Mouse (Mus musculus) MEL (cell line): ENCODE data around the gene B830017H08Rik. TPM values are rescaled to one million over a fixed set of nuclear protein-coding genes. Genes with fewer than 3 reads are reported as not detected.

Experiments used
- DNase-seq: peaks from one replicate; pipeline ENCODE4 v3.0.0; 2011; ENCODE audit warnings: low read depth, low spot score
- H3K27ac ChIP-seq: 2 replicates; pipeline ENCODE4 v1.5.1; 2012; ENCODE audit warnings: low read depth, mild to moderate bottlenecking, control low read depth, low read length, moderate library complexity; ENCODE audit not compliant: control insufficient read depth
- H3K27me3 ChIP-seq, 2 experiments: fragments of 150-350 bp in 1 of 2; sonication (generic) in 1 of 2; 2 replicates each; pipeline ENCODE4 v1.6.1; 2012; ENCODE audit warnings: low read length in 2 of 2, mild to moderate bottlenecking in 2 of 2, improper control_type of control experiment in 1 of 2, moderate library complexity in 1 of 2; ENCODE audit not compliant: insufficient read depth in 2 of 2, control insufficient read depth in 1 of 2
- H3K36me3 ChIP-seq, 2 experiments: 2 replicates each; pipeline ENCODE4 v1.6.1; 2012 to 2014; ENCODE audit warnings: low read length in 2 of 2, improper control_type of control experiment in 1 of 2, inconsistent platforms in 1 of 2, mild to moderate bottlenecking in 1 of 2; ENCODE audit not compliant: insufficient read depth in 2 of 2, control insufficient read depth in 1 of 2
- H3K4me1 ChIP-seq, 2 experiments: fragments of 150-350 bp in 1 of 2; sonication (generic) in 1 of 2; 2 replicates each; pipeline ENCODE4 v1.6.1; 2012; ENCODE audit warnings: low read length in 2 of 2, improper control_type of control experiment in 1 of 2, mild to moderate bottlenecking in 1 of 2; ENCODE audit not compliant: insufficient read depth in 2 of 2, control insufficient read depth in 1 of 2
- H3K4me3 ChIP-seq, 2 experiments: fragments of 150-350 bp in 1 of 2; sonication (generic) in 1 of 2; 2 replicates each; pipeline ENCODE4 v1.5.1; 2012; ENCODE audit warnings: low read depth in 2 of 2, low read length in 2 of 2, mild to moderate bottlenecking in 2 of 2, moderate library complexity in 2 of 2, control low read depth in 1 of 2, improper control_type of control experiment in 1 of 2; ENCODE audit not compliant: control insufficient read depth in 1 of 2, insufficient read depth in 1 of 2
- H3K79me2 ChIP-seq: 2 replicates; pipeline ENCODE4 v1.6.1; 2012; ENCODE audit warnings: mild to moderate bottlenecking, low read length, moderate library complexity; ENCODE audit not compliant: control insufficient read depth, poor library complexity, insufficient read depth
- H3K9ac ChIP-seq: 2 replicates; pipeline ENCODE4 v1.6.1; 2012; ENCODE audit warnings: low read depth, mild to moderate bottlenecking, control low read depth, low read length, moderate library complexity; ENCODE audit not compliant: control insufficient read depth, poor library complexity, severe bottlenecking
- H3K9me3 ChIP-seq: fragments of 150-350 bp; sonication (generic); replicated peaks from 2 replicates; pipeline ENCODE4 v1.6.1; 2012; ENCODE audit warnings: mild to moderate bottlenecking, low read length, improper control_type of control experiment, moderate library complexity; ENCODE audit not compliant: insufficient read depth
- BHLHE40 ChIP-seq: IDR thresholded peaks from 2 replicates; pipeline ENCODE4 v1.6.1; 2012; ENCODE audit warnings: low read depth, mild to moderate bottlenecking, inconsistent platforms, low read length, improper control_type of control experiment, borderline replicate concordance
- CHD1 ChIP-seq: IDR thresholded peaks from 2 replicates; pipeline ENCODE4 v1.6.1; 2012; ENCODE audit warnings: low read depth, mild to moderate bottlenecking, inconsistent platforms, low read length, improper control_type of control experiment
- CHD2 ChIP-seq: IDR thresholded peaks from 2 replicates; pipeline ENCODE4 v1.6.1; 2011; ENCODE audit warnings: low read length, improper control_type of control experiment
- CTCF ChIP-seq, 3 experiments: IDR thresholded peaks in 2 of 3; conservative IDR thresholded peaks in 1 of 3; 2 replicates each; pipeline ENCODE4 v1.5.1; 2011 to 2012; ENCODE audit warnings: low read length in 3 of 3, low read depth in 2 of 3, mild to moderate bottlenecking in 2 of 3, improper control_type of control experiment in 1 of 3, inconsistent platforms in 1 of 3, mixed read lengths in 1 of 3, moderate library complexity in 1 of 3; ENCODE audit not compliant: control insufficient read depth in 1 of 3, insufficient read depth in 1 of 3, poor library complexity in 1 of 3, severe bottlenecking in 1 of 3
- E2F4 ChIP-seq: IDR thresholded peaks from 2 replicates; pipeline ENCODE4 v1.6.1; 2011; ENCODE audit warnings: low read depth, low read length, improper control_type of control experiment, borderline replicate concordance
- ELF1 ChIP-seq: IDR thresholded peaks from 2 replicates; pipeline ENCODE4 v1.6.1; 2014; ENCODE audit warnings: low read depth, mild to moderate bottlenecking, inconsistent platforms, low read length, improper control_type of control experiment, moderate library complexity
- EP300 ChIP-seq, 2 experiments: IDR thresholded peaks; 2 replicates each; pipeline ENCODE4 v1.6.1; 2011; ENCODE audit warnings: improper control_type of control experiment in 2 of 2, low read length in 2 of 2, low read depth in 1 of 2, mild to moderate bottlenecking in 1 of 2
- ETS1 ChIP-seq: IDR thresholded peaks from 2 replicates; pipeline ENCODE4 v1.6.1; 2012; ENCODE audit warnings: low read depth, mild to moderate bottlenecking, inconsistent platforms, low read length, improper control_type of control experiment, moderate library complexity
- GATA1 ChIP-seq: IDR thresholded peaks from 2 replicates; pipeline ENCODE4 v1.6.1; 2011; ENCODE audit warnings: low read depth, low read length, improper control_type of control experiment
- HCFC1 ChIP-seq: IDR thresholded peaks from 2 replicates; pipeline ENCODE4 v1.6.1; 2012; ENCODE audit warnings: low read depth, mild to moderate bottlenecking, inconsistent platforms, low read length, improper control_type of control experiment, moderate library complexity
- JUND ChIP-seq: IDR thresholded peaks from 2 replicates; pipeline ENCODE4 v1.6.1; 2011; ENCODE audit warnings: low read depth, mild to moderate bottlenecking, improper control_type of control experiment, low read length
- KAT2A ChIP-seq: conservative IDR thresholded peaks from 2 replicates; pipeline ENCODE4 v1.6.1; 2012; ENCODE audit warnings: low read depth, low read length, improper control_type of control experiment, inconsistent platforms
- MAFK ChIP-seq: IDR thresholded peaks from 2 replicates; pipeline ENCODE4 v1.6.1; 2011; ENCODE audit warnings: low read depth, mild to moderate bottlenecking, low read length, improper control_type of control experiment, borderline replicate concordance
- MAX ChIP-seq: IDR thresholded peaks from 2 replicates; pipeline ENCODE4 v1.6.1; 2011; ENCODE audit warnings: low read length, improper control_type of control experiment
- MAZ ChIP-seq: IDR thresholded peaks from 2 replicates; pipeline ENCODE4 v1.6.1; 2012; ENCODE audit warnings: low read depth, mild to moderate bottlenecking, inconsistent platforms, low read length, improper control_type of control experiment
- MEF2A ChIP-seq: IDR thresholded peaks from 2 replicates; pipeline ENCODE4 v1.6.1; 2014; ENCODE audit warnings: low read depth, mild to moderate bottlenecking, inconsistent platforms, low read length, improper control_type of control experiment; ENCODE audit not compliant: poor library complexity, insufficient replicate concordance, severe bottlenecking; ENCODE audit errors: extremely low read depth
- MXI1 ChIP-seq: IDR thresholded peaks from 2 replicates; pipeline ENCODE4 v1.6.1; 2011; ENCODE audit warnings: mild to moderate bottlenecking, low read depth, low read length, improper control_type of control experiment
- MYB ChIP-seq: IDR thresholded peaks from 2 replicates; pipeline ENCODE4 v1.6.1; 2011; ENCODE audit warnings: mild to moderate bottlenecking, low read depth, low read length, improper control_type of control experiment
- MYC ChIP-seq: IDR thresholded peaks from 2 replicates; pipeline ENCODE4 v1.6.1; 2011; ENCODE audit warnings: low read depth, mild to moderate bottlenecking, low read length, improper control_type of control experiment, moderate library complexity
- POLR2A ChIP-seq, 2 experiments: IDR thresholded peaks; 2 replicates each; pipeline ENCODE4 v1.6.1; 2011 to 2012; ENCODE audit warnings: low read length in 2 of 2, mild to moderate bottlenecking in 2 of 2, control low read depth in 1 of 2, improper control_type of control experiment in 1 of 2, low read depth in 1 of 2, moderate library complexity in 1 of 2; ENCODE audit not compliant: control insufficient read depth in 1 of 2, insufficient read depth in 1 of 2, poor library complexity in 1 of 2
- POLR2AphosphoS2 ChIP-seq: IDR thresholded peaks from 2 replicates; pipeline ENCODE4 v1.6.1; 2011; ENCODE audit warnings: low read length, improper control_type of control experiment
- POLR2AphosphoS5 ChIP-seq: IDR thresholded peaks from 2 replicates; pipeline ENCODE4 v1.6.1; 2012; ENCODE audit warnings: low read depth, borderline replicate concordance, mild to moderate bottlenecking, inconsistent platforms, low read length, moderate library complexity, mixed read lengths
- RAD21 ChIP-seq: IDR thresholded peaks from 2 replicates; pipeline ENCODE4 v1.6.1; 2011; ENCODE audit warnings: mild to moderate bottlenecking, low read depth, low read length, improper control_type of control experiment
- RCOR1 ChIP-seq: IDR thresholded peaks from 2 replicates; pipeline ENCODE4 v1.6.1; 2012; ENCODE audit warnings: low read depth, mild to moderate bottlenecking, inconsistent platforms, low read length, improper control_type of control experiment
- SIN3A ChIP-seq: IDR thresholded peaks from 2 replicates; pipeline ENCODE4 v1.6.1; 2012; ENCODE audit warnings: low read length, improper control_type of control experiment, inconsistent platforms
- TAL1 ChIP-seq: IDR thresholded peaks from 2 replicates; pipeline ENCODE4 v1.6.1; 2012; ENCODE audit warnings: mild to moderate bottlenecking, inconsistent platforms, low read length, moderate library complexity, mixed read lengths
- TBP ChIP-seq: IDR thresholded peaks from 2 replicates; pipeline ENCODE4 v1.8.0; 2011; ENCODE audit warnings: low read depth, low read length, improper control_type of control experiment
- TCF12 ChIP-seq: IDR thresholded peaks from 2 replicates; pipeline ENCODE4 v1.6.1; 2014; ENCODE audit warnings: low read depth, mild to moderate bottlenecking, inconsistent platforms, low read length, improper control_type of control experiment, moderate library complexity
- UBTF ChIP-seq: IDR thresholded peaks from 2 replicates; pipeline ENCODE4 v1.6.1; 2012; ENCODE audit warnings: low read depth, mild to moderate bottlenecking, inconsistent platforms, low read length, improper control_type of control experiment, moderate library complexity, borderline replicate concordance; ENCODE audit not compliant: insufficient read depth
- USF2 ChIP-seq, 2 experiments: IDR thresholded peaks; 2 replicates each; pipeline ENCODE4 v1.6.1; 2011 to 2012; ENCODE audit warnings: improper control_type of control experiment in 2 of 2, low read length in 2 of 2, borderline replicate concordance in 1 of 2, inconsistent platforms in 1 of 2, low read depth in 1 of 2, mild to moderate bottlenecking in 1 of 2; ENCODE audit not compliant: insufficient read depth in 1 of 2
- ZC3H11A ChIP-seq: IDR thresholded peaks from 2 replicates; pipeline ENCODE4 v1.6.1; 2012; ENCODE audit warnings: low read depth, mild to moderate bottlenecking, inconsistent platforms, low read length, improper control_type of control experiment
- ZKSCAN1 ChIP-seq: IDR thresholded peaks from 2 replicates; pipeline ENCODE4 v1.6.1; 2012; ENCODE audit warnings: low read depth, mild to moderate bottlenecking, inconsistent platforms, low read length, improper control_type of control experiment, moderate library complexity
- ZMIZ1 ChIP-seq: IDR thresholded peaks from 2 replicates; pipeline ENCODE4 v1.6.1; 2012; ENCODE audit warnings: low read depth, mild to moderate bottlenecking, inconsistent platforms, low read length, improper control_type of control experiment, moderate library complexity
- ZNF384 ChIP-seq: IDR thresholded peaks from 2 replicates; pipeline ENCODE4 v1.6.1; 2012; ENCODE audit warnings: low read depth, mild to moderate bottlenecking, inconsistent platforms, low read length, improper control_type of control experiment
- polyA plus RNA-seq, 2 experiments: library from polyadenylated mRNA; stranded (reverse) in 1 of 2; unstranded in 1 of 2; fragments of >175 nt in 1 of 2; fragments of >200 nt in 1 of 2; gene quantifications; 2 replicates each; pipeline versions ENCODE4 v1.2.1 to v1.2.4; 2012; ENCODE audit warnings: low replicate concordance in 2 of 2, low read depth in 1 of 2; ENCODE audit not compliant: insufficient read length in 2 of 2, insufficient read depth in 1 of 2, missing spikeins in 1 of 2
- total RNA-seq: library from RNA; depleted of rRNA; stranded (reverse); fragments of 300-350 nt; gene quantifications from 2 replicates; pipeline ENCODE4 v1.2.3, GENCODE M21; 2012

The B830017H08Rik gene
- total and polyA plus RNA-seq, 3 experiments: 0.06 TPM; not detected in 2

GRCm38 (mm10) chr16:17828229-17828628, 4.7 kb upstream of the B830017H08Rik start:
- peak; percentile 73 for DNase-seq

GRCm38 (mm10) chr16:17828867-17829266, 4.1 kb upstream of the B830017H08Rik start:
- no peak for DNase-seq
- no peak overlapping the region for H3K9ac ChIP-seq
- H3K79me2 ChIP-seq: no peaks in the 10 kb centered on the region
- peaks cover 0 to 12% of the 10 kb centered on the region in 2 experiments; a peak in 2 of 4 replicates for H3K4me1 ChIP-seq
- H3K27me3 ChIP-seq: no peaks in the 10 kb centered on the region; a peak in 2 of 4 replicates
- H3K9me3 ChIP-seq: no peaks in the 10 kb centered on the region
- H3K4me3 ChIP-seq: no peak overlapping the region
- H3K36me3 ChIP-seq: peaks cover 0 to 2% of the 10 kb centered on the region in 2 experiments; a peak in 1 of 4 replicates
- TF ChIP-seq CTCF (IDR thresholded peaks at IDR 0.05 in 2 of 3, conservative IDR thresholded peaks at IDR 0.05 in 1 of 3; ENCODE audit: control insufficient read depth in 1 of 3, insufficient read depth in 1 of 3, low read depth in 2 of 3, low read length in 3 of 3, poor library complexity in 1 of 3, severe bottlenecking in 1 of 3) (no peak), POLR2A (IDR thresholded peaks at IDR 0.05; ENCODE audit: control insufficient read depth in 1 of 2, insufficient read depth in 1 of 2, low read depth in 1 of 2, low read length in 2 of 2, poor library complexity in 1 of 2) (no peak), E2F4 (no peak), KAT2A (no peak), MAZ (no peak), MYC (no peak), GATA1 (no peak), ZMIZ1 (no peak), USF2 (IDR thresholded peaks at IDR 0.05; ENCODE audit: borderline replicate concordance in 1 of 2, insufficient read depth in 1 of 2, low read depth in 1 of 2, low read length in 2 of 2) (no peak)
- H3K27ac ChIP-seq: no peak overlapping the region

More at GRCm38 (mm10) chr16:17828229-17828628, 4.7 kb upstream of the B830017H08Rik start:
- Histone ChIP-seq H3K36me3 (peaks cover 0 to 2% of the 10 kb centered on the region in 2 experiments; a peak in 1 of 4 replicates), H3K9me3 (no peaks in the 10 kb centered on the region), H3K27ac (no peak overlapping the region), H3K27me3 (no peaks in the 10 kb centered on the region; a peak in 2 of 4 replicates), H3K9ac (no peak overlapping the region), H3K4me3 (no peak overlapping the region), H3K4me1 (peaks cover 0 to 12% of the 10 kb centered on the region in 2 experiments; a peak in 2 of 4 replicates), H3K79me2 (no peaks in the 10 kb centered on the region)
- TF ChIP-seq EP300 (IDR thresholded peaks at IDR 0.05; ENCODE audit: low read depth in 1 of 2, low read length in 2 of 2) (peak; percentile 81 to 90), POLR2AphosphoS2 (no peak), ZKSCAN1 (no peak), CHD1 (no peak), SIN3A (no peak), RCOR1 (peak; percentile 100), POLR2AphosphoS5 (no peak), ELF1 (no peak), TBP (0 out of 2 replicates have a peak, but pooled peaks have one; percentile 31), POLR2A (IDR thresholded peaks at IDR 0.05; ENCODE audit: control insufficient read depth in 1 of 2, insufficient read depth in 1 of 2, low read depth in 1 of 2, low read length in 2 of 2, poor library complexity in 1 of 2) (no peak), ETS1 (peak; percentile 52; the same call in 1 of the 2 replicates), UBTF (no peak), BHLHE40 (peak; percentile 64; the same call in 1 of the 2 replicates), MYB (no peak), RAD21 (no peak), MXI1 (peak; percentile 64; the same call in 1 of the 2 replicates), MEF2A (no peak), CTCF (IDR thresholded peaks at IDR 0.05 in 2 of 3, conservative IDR thresholded peaks at IDR 0.05 in 1 of 3; ENCODE audit: control insufficient read depth in 1 of 3, insufficient read depth in 1 of 3, low read depth in 2 of 3, low read length in 3 of 3, poor library complexity in 1 of 3, severe bottlenecking in 1 of 3) (no peak), JUND (no peak), USF2 (IDR thresholded peaks at IDR 0.05; ENCODE audit: borderline replicate concordance in 1 of 2, insufficient read depth in 1 of 2, low read depth in 1 of 2, low read length in 2 of 2) (no peak), GATA1 (peak; percentile 92), MAX (no peak), MAZ (no peak), ZC3H11A (no peak), MAFK (peak; percentile 55; the same call in 1 of the 2 replicates), ZMIZ1 (no peak), TAL1 (peak; percentile 78), KAT2A (no peak), ZNF384 (no peak), TCF12 (peak; percentile 95), CHD2 (no peak), E2F4 (no peak), HCFC1 (no peak)
